Mouse (Mus musculus) urinary bladder, postnatal 0 days (tissue): Measurements from ENCODE around the gene Fcer1g. TPM values are rescaled to one million over a fixed set of nuclear protein-coding genes. Genes with fewer than 3 reads are reported as not detected.

Experiments used
- polyA plus RNA-seq: library from polyadenylated mRNA; unstranded; fragments of >200 nt; fragmentation: Nextera tagmentation; extraction: Ambion mirVana; gene quantifications from 2 replicates; pipeline ENCODE4 v1.2.1, GENCODE M21; 2015

Gene Fcer1g
- polyA plus RNA-seq: 66.5 and 150 TPM in 2 replicates

DNA sequence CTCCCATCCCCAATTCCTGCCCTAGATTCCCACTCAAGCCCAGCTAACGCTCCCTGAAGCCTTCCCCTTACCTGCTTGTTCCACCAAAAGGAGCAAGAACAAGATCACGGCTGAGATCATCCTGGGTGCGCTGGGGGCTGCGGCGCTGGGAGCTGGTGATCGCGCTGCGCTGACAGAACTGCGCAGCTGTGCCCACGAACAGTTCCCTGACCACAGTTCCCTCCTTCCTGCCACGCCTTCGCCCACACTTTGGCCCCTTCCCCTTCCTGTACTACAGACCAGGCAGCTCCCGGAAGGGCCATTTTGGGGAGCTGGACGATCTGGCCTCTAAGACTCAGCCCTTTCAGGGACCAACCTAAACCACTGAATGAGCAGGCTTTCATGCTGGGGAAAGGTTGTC lies at the start of gene Fcer1g:
Gene Fcer1g (minus strand): TSS at position 240 of the 400 bp plus-strand sequence.

DNA sequence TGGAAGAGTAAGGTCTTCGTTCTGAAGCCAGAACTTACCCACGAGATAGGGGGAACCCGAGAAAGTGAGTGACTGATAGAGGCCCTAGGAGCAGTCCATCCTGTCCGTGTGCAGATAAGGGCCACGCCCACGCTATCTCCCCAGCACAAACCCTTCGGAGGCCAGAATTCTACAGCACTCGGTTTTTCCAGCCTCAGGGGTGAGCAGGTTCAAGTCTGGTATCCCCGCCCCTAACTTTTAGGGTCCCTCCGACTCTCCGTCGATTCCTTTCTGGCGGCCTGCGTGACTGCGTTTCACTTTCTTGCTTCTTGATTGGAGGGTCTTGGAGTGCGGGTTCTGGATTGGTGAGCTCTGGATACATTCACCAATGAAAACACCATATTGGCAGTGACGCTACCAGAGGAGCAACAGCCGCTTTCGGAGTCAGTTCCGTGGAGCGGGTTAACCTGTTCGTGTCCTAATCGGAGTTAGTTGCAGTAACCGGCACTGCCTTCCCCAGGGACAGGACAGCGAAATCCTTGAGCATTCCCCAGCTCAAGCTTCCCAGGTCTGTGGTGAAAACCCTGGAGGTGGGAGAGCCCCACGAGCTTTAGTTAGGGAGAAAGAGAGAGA lies 46.9 kb upstream of the Fcer1g start, which contains the start of gene Ppox:
Gene Ppox (minus strand): TSS at position 271 of the 612 bp plus-strand sequence.

DNA sequence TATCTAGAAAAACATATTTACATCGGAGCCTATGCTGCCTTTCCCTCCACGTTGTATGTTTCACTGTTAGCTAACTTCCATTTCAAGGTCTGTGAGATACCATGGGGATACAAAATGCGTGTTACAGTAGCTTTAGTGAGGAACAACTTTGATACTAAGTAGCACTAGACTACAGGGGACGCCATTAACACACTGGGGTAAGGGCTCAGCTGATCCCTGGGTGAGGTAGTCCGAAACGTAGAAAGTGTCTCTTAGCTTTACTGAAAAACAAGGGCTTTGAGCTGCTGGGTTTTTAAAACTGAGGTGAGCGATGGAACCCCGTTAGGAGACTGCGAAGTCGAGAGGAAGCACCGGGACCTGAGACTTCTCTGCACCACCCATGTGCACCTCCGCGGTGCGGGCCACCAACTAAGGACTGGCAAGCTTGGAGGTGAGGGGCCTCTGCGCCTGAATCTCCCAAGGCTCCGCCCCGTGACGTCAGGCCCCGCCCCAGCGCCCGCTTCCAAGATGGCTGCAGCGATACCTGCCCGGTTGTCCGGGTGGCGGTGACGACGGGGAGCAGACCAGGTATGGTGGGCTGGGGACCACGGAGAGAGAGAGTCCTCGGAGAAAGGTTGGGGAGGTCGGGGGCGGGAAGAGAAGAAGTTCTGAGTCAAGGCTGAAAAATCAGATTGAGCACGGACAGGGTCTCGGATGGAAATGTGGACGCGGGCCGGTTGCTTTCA lies 35.8 kb upstream of the Fcer1g start, which contains the start of gene B4galt3:
Gene B4galt3 (plus strand): TSS at position 481 of the 725 bp plus-strand sequence.

DNA sequence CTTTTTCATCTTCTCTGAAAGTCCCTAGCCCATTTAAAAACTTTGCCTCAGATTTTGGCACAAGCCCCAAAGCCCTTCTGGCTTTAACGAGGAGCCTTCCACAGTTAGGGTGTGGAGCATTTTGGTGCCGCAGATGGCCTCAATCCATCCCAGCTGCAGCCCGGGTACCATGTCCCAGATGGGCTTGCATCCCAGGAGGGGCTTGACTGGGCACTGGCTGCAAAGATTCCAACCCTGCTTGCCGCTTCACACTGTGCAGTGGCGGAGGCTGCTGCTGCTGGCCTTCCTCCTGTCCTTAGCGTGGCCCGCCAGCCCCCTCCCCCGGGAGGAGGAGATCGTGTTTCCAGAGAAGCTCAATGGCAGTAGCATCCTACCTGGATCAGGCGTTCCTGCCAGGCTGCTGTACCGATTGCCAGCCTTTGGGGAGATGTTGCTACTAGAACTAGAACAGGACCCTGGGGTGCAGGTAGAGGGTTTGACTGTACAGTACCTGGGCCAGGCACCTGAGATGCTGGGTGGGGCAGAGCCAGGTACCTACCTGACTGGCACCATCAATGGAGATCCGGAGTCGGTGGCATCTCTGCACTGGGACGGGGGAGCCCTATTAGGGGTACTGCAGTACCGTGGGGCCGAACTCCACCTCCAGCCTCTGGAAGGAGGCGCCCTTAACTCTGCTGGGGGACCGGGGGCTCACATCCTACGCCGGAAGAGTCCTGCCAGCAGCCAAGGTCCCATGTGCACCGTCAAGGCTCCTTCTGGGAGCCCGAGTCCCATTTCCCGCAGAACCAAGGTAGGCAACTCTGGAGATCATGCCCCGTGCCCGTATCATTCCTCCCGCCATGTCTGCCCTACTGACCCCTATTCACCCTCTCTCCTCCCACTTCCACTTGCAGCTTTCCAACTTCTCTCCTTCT lies 16.8 kb upstream of the Fcer1g start, which contains the start of gene Ndufs2:
Gene Ndufs2 (minus strand): TSS at position 709 of the 914 bp plus-strand sequence.

DNA sequence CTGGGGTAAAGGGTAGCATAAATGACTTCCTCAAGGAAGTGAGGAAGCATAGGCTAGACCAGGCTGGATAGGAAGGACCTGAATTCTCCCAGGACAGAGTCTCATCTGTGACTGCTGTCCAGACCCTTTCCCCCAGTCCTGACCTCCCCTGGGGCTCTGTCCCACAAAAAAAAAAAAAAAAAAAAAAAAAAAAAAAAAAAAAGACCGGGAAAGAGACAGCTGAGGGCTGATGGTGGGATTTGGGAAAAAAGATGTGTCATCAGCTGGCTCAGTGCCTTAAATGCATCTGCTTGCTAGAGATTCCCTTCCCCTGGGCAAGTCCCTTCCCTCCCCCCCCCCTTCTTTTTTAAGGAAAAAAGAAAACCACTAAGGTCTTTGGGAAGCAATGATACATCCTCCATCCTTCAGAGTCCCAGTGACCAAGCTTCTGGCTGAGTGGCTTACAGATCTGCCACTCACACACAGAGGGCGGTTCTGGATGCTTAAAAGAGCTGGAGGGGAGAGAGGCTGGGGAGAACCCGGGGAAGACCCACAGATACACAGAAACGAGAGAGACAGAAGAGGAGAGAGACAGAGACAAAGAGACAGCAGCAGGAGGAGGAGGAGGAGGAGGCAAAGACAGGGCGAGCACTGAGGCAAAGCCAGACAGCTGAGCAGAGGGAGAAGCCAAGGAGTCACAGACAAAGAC lies 15.9 kb upstream of the Fcer1g start, which contains the start of gene Adamts4:
Gene Adamts4 (plus strand): TSS at position 509 of the 688 bp plus-strand sequence.

DNA sequence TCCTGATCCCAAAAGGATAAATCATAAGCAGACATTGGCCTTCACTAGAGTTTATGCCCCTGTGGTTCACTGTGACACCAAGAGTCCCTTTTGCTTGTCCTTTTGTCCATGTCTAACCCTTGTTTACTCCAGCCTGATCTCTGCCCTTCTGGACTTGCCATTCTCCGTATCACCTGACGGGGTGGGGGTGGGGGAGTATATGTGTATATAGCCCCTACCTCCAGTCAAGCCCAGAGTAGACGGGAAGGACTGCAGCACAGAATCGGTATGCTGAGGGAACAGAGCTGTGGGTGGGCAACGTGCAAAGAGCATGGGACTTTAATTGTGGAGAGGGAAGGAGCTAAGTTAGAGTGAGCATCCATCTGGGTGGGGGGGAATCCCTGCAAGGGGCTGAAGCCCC lies 9.3 kb downstream of the Fcer1g start, which contains the start of gene Apoa2:
Gene Apoa2 (plus strand): TSS at position 198 of the 400 bp plus-strand sequence.

DNA sequence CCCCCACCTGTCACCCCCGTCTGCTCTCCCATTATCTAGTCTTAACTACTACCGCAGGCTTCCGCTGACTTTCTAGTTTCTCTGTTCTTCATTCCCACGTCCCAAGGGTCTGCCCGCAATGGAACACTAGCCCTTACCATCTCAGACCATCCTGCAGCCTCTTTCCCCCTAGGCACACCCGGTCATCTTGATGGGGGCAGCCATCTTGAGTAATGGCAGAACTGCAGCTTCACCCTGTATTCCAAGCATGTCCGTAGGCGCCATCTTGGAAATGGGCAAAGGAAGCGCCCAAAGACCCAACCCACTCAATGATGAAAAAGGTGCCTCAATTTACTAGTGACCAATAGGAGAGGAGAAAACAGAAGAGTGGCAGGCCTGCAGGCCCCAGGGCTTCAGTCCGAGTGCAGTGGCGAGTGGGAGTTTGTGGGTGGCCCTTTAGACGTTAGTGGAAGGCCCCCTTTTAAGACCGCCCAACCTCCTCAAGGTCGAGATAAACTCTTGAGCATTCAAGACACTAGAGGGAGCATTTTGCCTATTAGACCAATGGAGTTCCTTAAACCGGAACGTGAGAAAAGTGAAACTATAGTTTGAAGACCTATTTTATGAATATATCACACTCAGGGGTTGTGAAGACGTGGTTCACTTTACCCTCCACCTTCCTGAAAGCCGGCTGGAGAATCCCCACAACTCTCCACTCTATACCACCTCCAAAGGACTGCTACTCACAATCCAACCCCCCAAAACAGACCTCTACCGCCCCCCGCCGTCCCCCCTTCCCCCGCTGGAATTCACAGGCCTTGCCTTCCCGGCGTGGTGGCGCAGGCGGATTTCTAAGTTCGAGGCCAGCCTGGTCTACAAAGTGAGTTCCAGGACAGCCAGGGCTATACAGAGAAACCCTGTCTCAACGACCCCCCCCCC lies 11.7 kb downstream of the Fcer1g start, which contains the start of gene Tomm40l:
Gene Tomm40l (minus strand): TSS at position 277 of the 918 bp plus-strand sequence.

DNA sequence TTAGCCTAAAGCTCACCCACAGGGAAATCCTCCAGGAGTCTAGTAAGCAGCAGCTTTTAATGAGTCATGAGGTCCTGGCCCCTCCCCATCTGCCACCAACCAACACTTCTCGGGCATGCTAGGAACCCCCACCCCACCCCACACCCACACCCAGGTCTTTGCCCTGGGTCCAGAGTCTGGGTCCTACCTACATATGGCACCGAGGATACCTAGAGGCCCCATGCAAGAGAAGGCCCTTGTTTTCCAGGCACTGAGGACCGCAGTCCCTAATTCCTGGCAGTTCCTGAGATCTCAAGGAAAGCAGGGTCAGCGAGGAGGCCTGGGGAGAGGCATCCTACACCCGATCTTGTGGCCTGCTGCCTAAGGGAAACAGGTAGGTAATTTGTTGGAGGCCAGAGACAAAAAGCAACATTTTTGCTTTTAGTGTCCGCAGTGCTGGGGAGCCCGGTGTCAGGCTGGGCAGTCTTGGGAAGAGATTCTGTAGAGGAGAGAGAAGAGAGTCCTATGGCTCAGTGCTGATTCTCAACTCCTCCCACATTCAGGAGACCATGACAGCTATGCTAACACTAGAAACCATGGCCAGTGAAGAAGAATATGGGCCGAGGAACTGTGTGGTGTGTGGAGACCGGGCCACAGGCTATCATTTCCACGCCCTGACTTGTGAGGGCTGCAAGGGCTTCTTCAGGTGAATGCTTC lies 20.2 kb downstream of the Fcer1g start, which contains the start of gene Nr1i3:
Gene Nr1i3 (plus strand): TSS at position 170 of the 696 bp plus-strand sequence.

DNA sequence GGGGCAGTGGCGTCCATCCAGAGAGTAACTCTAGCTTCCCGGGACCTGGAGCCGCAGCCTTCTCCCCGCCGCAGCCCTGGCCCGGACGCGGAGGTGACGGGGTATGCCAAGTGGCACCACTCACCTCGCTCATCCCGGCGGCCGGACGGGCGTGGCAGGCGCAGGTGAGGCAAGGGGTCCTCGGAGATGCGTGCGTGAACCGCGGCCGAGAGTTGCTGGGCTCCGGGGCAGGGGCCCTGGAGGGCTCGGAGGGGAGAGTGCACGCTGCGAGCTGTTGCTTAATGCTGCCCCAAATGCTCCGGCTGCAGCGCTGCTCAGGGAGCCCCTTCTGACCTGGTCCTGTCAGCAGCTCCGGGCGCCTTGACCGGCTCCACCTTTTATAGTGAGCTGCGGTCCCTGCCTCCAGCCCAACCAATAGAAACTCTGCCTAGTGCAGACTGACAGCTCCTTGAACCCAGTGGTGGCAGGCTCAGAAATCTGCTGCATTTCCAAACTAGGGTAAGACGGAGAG lies 38.2 kb downstream of the Fcer1g start, which contains the start of gene Pcp4l1:
Gene Pcp4l1 (minus strand): TSS at position 382 of the 511 bp plus-strand sequence.

Other genes with a start within 250 kb of the Fcer1g start
- 3.7 and 8.1 TPM in 2 replicates for gene Fcgr4, start 215.4 kb downstream of the Fcer1g start, polyA plus RNA-seq
- 37.7 and 90.2 TPM in 2 replicates for gene Fcgr3, start 169.4 kb downstream of the Fcer1g start, polyA plus RNA-seq
- gene Cfap126, start 120.4 kb downstream of the Fcer1g start, polyA plus RNA-seq: 1.4 and 1.5 TPM in 2 replicates
- gene Sdhc, start 83.8 kb downstream of the Fcer1g start, polyA plus RNA-seq: 266 and 286 TPM in 2 replicates
- 1.6 and 1.7 TPM in 2 replicates for gene Mpz, start 83.7 kb downstream of the Fcer1g start, polyA plus RNA-seq
- 246 and 265 TPM in 2 replicates for gene Pcp4l1, start 38.1 kb downstream of the Fcer1g start, polyA plus RNA-seq
- gene Nr1i3, start 20.4 kb downstream of the Fcer1g start, polyA plus RNA-seq: 0.15 and 0.28 TPM in 2 replicates
- 24.1 and 24.4 TPM in 2 replicates for gene Tomm40l, start 11.9 kb downstream of the Fcer1g start, polyA plus RNA-seq
- 4.0 and 20.3 TPM in 2 replicates for gene Apoa2, start 9.3 kb downstream of the Fcer1g start, polyA plus RNA-seq
- gene Adamts4, start 16.1 kb upstream of the Fcer1g start, polyA plus RNA-seq: 4.6 and 5.8 TPM in 2 replicates
- gene Ndufs2, start 17.0 kb upstream of the Fcer1g start, polyA plus RNA-seq: 196 and 216 TPM in 2 replicates
- 41.8 and 42.3 TPM in 2 replicates for gene B4galt3, start 36.0 kb upstream of the Fcer1g start, polyA plus RNA-seq
- 23.1 and 24.7 TPM in 2 replicates for gene Ppox, start 46.8 kb upstream of the Fcer1g start, polyA plus RNA-seq
- 29.3 and 30.5 TPM in 2 replicates for gene Usp21, start 53.6 kb upstream of the Fcer1g start, polyA plus RNA-seq
- gene Ufc1, start 60.7 kb upstream of the Fcer1g start, polyA plus RNA-seq: 69.1 and 82.7 TPM in 2 replicates
- 34.0 and 36.6 TPM in 2 replicates for gene Dedd, start 94.8 kb upstream of the Fcer1g start, polyA plus RNA-seq
- 31.4 and 33.0 TPM in 2 replicates for gene Nit1, start 111.3 kb upstream of the Fcer1g start, polyA plus RNA-seq
- 62.2 and 64.8 TPM in 2 replicates for gene Pfdn2, start 111.3 kb upstream of the Fcer1g start, polyA plus RNA-seq
- 1.1 and 1.5 TPM in 2 replicates for gene Klhdc9, start 126.4 kb upstream of the Fcer1g start, polyA plus RNA-seq
- gene Nectin4, start 135.7 kb upstream of the Fcer1g start, polyA plus RNA-seq: 22.4 and 24.1 TPM in 2 replicates
- 2.1 and 4.7 TPM in 2 replicates for gene Arhgap30, start 154.6 kb upstream of the Fcer1g start, polyA plus RNA-seq
- gene Usf1, start 176.9 kb upstream of the Fcer1g start, polyA plus RNA-seq: 32.1 and 33.4 TPM in 2 replicates
- 16.8 and 21.2 TPM in 2 replicates for gene Tstd1, start 184.5 kb upstream of the Fcer1g start, polyA plus RNA-seq
- 84.3 and 90.0 TPM in 2 replicates for gene F11r, start 203.2 kb upstream of the Fcer1g start, polyA plus RNA-seq